Mouse (Mus musculus): Measurements from ENCODE around the gene Galnt10. TPM values are rescaled to one million over a fixed set of nuclear protein-coding genes. Genes with fewer than 3 reads are reported as not detected.
A peak's percentile ranks its signal among the peaks of the same experiment; 100 is the strongest.

Galnt10 gene
- polyA plus RNA-seq, 1 experiment from 2014 or later: 19.7 TPM

DNA sequence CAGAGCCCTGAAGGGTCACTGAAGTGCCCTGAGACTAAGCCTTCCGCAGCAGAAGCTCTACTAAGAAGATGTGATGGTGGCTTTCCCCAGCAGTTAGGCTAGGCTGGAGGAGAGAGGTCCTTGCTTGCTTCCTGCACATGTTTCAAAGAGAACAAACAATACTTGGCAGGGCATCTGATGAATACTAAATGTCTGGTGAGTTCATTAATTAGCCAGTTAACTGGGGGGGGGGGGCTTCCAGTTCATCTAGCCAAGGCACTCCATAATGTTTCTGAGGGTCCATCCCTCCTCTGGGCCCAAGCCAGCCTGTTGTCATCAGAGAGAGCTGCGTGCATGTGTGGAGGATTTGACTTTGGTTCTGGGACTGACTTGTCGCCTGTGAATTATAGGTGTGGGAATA lies 39.6 kb upstream of the Galnt10 start:
- Histone ChIP-seq H3K27ac (replicated peaks; ENCODE audit: low read depth, low read length) (no peak overlapping the region), H3K4me3 (ENCODE audit: low read depth, low read length) (no peak overlapping the region), H3K4me2 (ENCODE audit: low read depth, low read length) (no peak overlapping the region), H3K9ac (ENCODE audit: low read depth, low read length) (no peak overlapping the region), H3K27me3 (replicated peaks; ENCODE audit: control insufficient read depth, insufficient read depth, low read length) (no peaks in the 10 kb centered on the region), H3K4me1 (ENCODE audit: control insufficient read depth, insufficient read depth, low read length) (peaks cover 9% of the 10 kb centered on the region; the same call in 1 of the 2 replicates), H3K9me3 (ENCODE audit: control insufficient read depth, low read length) (no peaks in the 10 kb centered on the region), H3K36me3 (ENCODE audit: control insufficient read depth, insufficient read depth, low read length) (no peaks in the 10 kb centered on the region)
- ATAC-seq (ENCODE audit: low read depth) (no peak), DNase-seq (ENCODE audit: low spot score) (no peak)
- WGBS: 93% methylated on average over 3 of the region's 3 CpGs

DNA sequence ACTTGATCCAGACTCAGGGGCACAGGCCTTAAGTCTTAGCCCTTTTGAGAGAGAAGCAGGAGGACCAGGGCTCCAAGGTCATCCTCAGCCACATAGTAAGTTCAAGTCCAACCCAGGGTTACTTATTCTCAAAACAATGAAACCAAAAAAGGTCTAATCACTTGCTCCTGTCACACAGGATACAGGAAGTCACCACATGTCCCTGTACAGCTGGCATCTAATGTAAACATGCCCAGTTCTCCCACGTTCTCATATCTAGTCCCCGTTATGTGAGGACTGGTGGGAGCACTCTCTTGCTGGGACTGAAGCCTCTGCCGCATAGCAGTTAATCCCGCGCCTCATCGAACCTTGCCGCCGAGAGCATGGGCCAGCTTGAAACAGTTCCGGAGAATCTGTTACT lies 30.7 kb upstream of the Galnt10 start:
- WGBS: 78% methylated on average over 9 of the region's 9 CpGs

DNA sequence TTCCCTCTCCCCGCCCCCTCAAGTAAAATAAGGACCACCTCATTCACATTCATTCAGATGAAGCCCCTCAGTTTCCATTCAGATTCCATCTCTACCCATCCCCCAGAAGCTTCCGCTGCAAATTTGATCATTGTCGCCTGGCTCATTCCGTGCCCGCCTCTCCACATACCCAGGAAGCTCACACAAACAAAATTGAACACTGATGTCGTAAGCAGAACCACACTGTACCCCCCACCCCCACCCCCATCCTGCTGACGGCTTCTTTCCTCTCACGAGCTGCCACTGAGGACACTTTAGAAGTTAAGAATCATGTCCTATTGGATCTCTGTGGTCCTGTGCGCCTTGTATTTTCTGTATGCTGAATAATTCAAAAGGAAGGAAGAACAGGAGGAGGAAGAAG lies 30.0 kb upstream of the Galnt10 start:
- 56% methylated on average over 9 of the region's 9 CpGs for WGBS
- Histone ChIP-seq H3K27ac (replicated peaks; ENCODE audit: low read depth, low read length) (no peak overlapping the region), H3K4me1 (ENCODE audit: control insufficient read depth, insufficient read depth, low read length) (peaks cover 4% of the 10 kb centered on the region; the same call in 1 of the 2 replicates)

More for the DNA sequence above, 30.7 kb upstream of the Galnt10 start:
- Histone ChIP-seq H3K36me3 (ENCODE audit: control insufficient read depth, insufficient read depth, low read length) (no peaks in the 10 kb centered on the region), H3K9me3 (ENCODE audit: control insufficient read depth, low read length) (no peaks in the 10 kb centered on the region), H3K4me1 (ENCODE audit: control insufficient read depth, insufficient read depth, low read length) (peaks cover 4% of the 10 kb centered on the region; the same call in 1 of the 2 replicates), H3K27ac (replicated peaks; ENCODE audit: low read depth, low read length) (no peak overlapping the region), H3K9ac (ENCODE audit: low read depth, low read length) (no peak overlapping the region), H3K4me2 (ENCODE audit: low read depth, low read length) (no peak overlapping the region), H3K4me3 (ENCODE audit: low read depth, low read length) (no peak overlapping the region), H3K27me3 (replicated peaks; ENCODE audit: control insufficient read depth, insufficient read depth, low read length) (no peaks in the 10 kb centered on the region)
- DNase-seq (ENCODE audit: low spot score) (no peak), ATAC-seq (ENCODE audit: low read depth) (no peak)

DNA sequence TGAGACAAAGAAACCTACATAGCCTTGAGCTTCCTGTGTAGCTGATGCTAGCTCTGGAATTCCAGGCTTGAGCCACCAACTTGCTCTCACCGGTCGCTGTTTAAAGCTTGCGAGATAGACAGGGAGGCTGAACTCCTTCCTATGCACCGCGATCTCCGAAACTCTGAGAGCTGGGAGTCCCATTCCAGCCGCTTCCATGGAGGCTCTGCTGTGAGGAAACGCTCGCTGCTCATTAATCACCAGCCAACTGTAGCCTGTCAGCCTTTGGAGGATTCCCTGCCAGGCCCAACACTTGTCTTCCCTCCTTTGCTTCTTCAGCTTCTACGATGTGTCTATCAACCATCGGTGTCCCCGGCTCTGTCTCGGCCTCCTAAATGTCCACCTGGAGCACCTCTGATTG lies 29.4 kb upstream of the Galnt10 start:
- Histone ChIP-seq H3K27me3 (replicated peaks; ENCODE audit: control insufficient read depth, insufficient read depth, low read length) (no peaks in the 10 kb centered on the region), H3K36me3 (ENCODE audit: control insufficient read depth, insufficient read depth, low read length) (no peaks in the 10 kb centered on the region), H3K27ac (replicated peaks; ENCODE audit: low read depth, low read length) (no peak overlapping the region), H3K4me2 (ENCODE audit: low read depth, low read length) (no peak overlapping the region), H3K4me1 (ENCODE audit: control insufficient read depth, insufficient read depth, low read length) (peaks cover 4% of the 10 kb centered on the region; the same call in 1 of the 2 replicates), H3K4me3 (ENCODE audit: low read depth, low read length) (no peak overlapping the region), H3K9ac (ENCODE audit: low read depth, low read length) (no peak overlapping the region), H3K9me3 (ENCODE audit: control insufficient read depth, low read length) (no peaks in the 10 kb centered on the region)
- 72% methylated on average over 13 of the region's 13 CpGs for WGBS
- no peak for DNase-seq (ENCODE audit: low spot score)
- no peak for ATAC-seq (ENCODE audit: low read depth)

More for the DNA sequence above, 30.0 kb upstream of the Galnt10 start:
- Histone ChIP-seq H3K9ac (ENCODE audit: low read depth, low read length) (no peak overlapping the region), H3K4me2 (ENCODE audit: low read depth, low read length) (no peak overlapping the region), H3K9me3 (ENCODE audit: control insufficient read depth, low read length) (no peaks in the 10 kb centered on the region), H3K4me3 (ENCODE audit: low read depth, low read length) (no peak overlapping the region), H3K36me3 (ENCODE audit: control insufficient read depth, insufficient read depth, low read length) (no peaks in the 10 kb centered on the region), H3K27me3 (replicated peaks; ENCODE audit: control insufficient read depth, insufficient read depth, low read length) (no peaks in the 10 kb centered on the region)
- no peak for ATAC-seq (ENCODE audit: low read depth)
- DNase-seq (ENCODE audit: low spot score): no peak

DNA sequence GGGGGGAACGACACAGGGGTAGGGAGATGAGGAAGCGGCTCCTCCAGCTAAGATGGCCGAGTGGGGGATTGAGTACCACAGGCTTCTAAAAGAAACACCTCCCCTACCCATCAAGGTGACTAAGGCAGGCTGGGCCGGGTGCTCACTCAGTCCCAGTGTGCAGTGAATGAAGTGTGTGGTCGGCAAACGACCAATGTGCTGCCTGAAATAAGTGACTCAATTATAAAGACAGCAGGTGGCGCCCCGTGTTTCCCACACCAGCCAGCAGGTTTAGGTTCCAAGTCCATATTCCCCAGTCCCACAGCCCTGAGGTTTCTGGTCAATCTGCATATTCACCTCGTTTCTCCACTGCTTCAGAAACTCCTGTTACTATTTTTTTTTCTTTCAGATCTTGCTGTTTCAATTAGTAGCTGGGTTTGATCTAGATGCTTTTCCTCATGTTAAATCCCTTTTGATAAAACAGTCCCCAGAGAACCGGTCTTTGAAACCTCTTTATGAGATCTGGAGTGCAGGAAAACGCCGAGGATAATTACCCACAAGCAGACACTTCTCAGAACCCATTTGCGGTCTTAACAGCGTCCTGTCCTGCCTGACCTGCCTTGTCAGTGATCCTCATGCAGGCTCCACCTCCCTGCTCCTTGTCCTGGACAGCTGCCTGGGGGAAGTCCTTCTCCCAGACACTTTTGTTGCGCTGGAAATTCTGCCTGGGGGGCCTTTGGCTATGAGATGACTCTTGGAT lies 27.5 kb upstream of the Galnt10 start:
- H3K36me3 ChIP-seq (ENCODE audit: control insufficient read depth, insufficient read depth, low read length): no peaks in the 10 kb centered on the region
- H3K4me2 ChIP-seq (ENCODE audit: low read depth, low read length): no peak overlapping the region
- H3K9me3 ChIP-seq (ENCODE audit: control insufficient read depth, low read length): no peaks in the 10 kb centered on the region
- DNase-seq (ENCODE audit: low spot score) (peak; percentile 69), ATAC-seq (ENCODE audit: low read depth) (peak; percentile 64)
- no peak overlapping the region for H3K4me3 ChIP-seq (ENCODE audit: low read depth, low read length)
- H3K27me3 ChIP-seq (replicated peaks; ENCODE audit: control insufficient read depth, insufficient read depth, low read length): no peaks in the 10 kb centered on the region
- no peak overlapping the region for H3K27ac ChIP-seq (replicated peaks; ENCODE audit: low read depth, low read length)
- H3K4me1 ChIP-seq (ENCODE audit: control insufficient read depth, insufficient read depth, low read length): peaks cover 4% of the 10 kb centered on the region; the same call in 1 of the 2 replicates
- WGBS: 25% methylated on average over 15 of the region's 15 CpGs
- no peak overlapping the region for H3K9ac ChIP-seq (ENCODE audit: low read depth, low read length)

DNA sequence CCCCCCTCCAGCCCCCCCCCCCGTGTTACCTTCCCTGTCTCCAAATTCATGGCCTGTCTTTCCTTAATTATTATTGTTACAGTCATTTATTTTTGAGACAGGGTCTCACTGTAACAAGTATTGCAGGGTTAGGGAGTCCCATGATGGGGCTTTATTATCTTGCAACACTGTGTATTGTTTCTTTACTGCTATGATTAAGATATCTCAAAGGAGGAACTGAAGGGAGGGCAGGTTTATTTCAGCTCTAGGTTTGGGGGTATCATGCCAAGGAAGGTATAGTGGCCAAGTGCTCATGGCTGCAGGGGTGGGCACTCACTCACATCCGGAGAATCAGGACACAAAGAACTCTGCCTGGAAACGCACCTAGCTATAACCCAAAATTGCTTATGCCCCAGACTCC lies 23.8 kb upstream of the Galnt10 start:
- no peak for ATAC-seq (ENCODE audit: low read depth)
- H3K27ac ChIP-seq (replicated peaks; ENCODE audit: low read depth, low read length): no peak overlapping the region
- no peaks in the 10 kb centered on the region for H3K36me3 ChIP-seq (ENCODE audit: control insufficient read depth, insufficient read depth, low read length)
- no peak overlapping the region for H3K4me3 ChIP-seq (ENCODE audit: low read depth, low read length)
- H3K9me3 ChIP-seq (ENCODE audit: control insufficient read depth, low read length): no peaks in the 10 kb centered on the region
- H3K4me2 ChIP-seq (ENCODE audit: low read depth, low read length): no peak overlapping the region
- no peak overlapping the region for H3K9ac ChIP-seq (ENCODE audit: low read depth, low read length)
- peaks cover 18% of the 10 kb centered on the region for H3K4me1 ChIP-seq (ENCODE audit: control insufficient read depth, insufficient read depth, low read length)
- WGBS: 81% methylated on average over 3 of the region's 3 CpGs
- no peaks in the 10 kb centered on the region for H3K27me3 ChIP-seq (replicated peaks; ENCODE audit: control insufficient read depth, insufficient read depth, low read length)
- DNase-seq (ENCODE audit: low spot score): no peak

DNA sequence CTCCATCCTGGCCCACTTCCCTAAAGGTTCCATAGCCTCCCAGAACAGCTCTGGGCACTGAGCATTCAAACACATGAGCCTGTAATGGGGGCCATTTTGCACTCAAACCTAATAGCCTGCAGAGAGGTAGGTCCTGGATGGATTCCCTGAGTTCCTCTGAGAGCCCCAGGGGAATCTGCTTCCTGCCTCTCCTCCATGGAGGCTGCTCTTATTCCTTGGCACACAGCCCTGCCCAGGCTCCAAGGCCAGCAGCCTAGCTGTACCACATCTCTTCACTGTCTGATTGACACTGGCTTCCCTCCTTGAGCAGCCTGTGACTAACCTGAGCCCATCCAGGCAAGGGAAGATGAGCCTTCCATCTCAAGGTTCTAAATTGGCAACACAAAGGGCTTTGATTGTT lies 23.4 kb upstream of the Galnt10 start:
- H3K4me1 ChIP-seq (ENCODE audit: control insufficient read depth, insufficient read depth, low read length): peaks cover 18% of the 10 kb centered on the region
- no peak overlapping the region for H3K4me3 ChIP-seq (ENCODE audit: low read depth, low read length)
- no peak overlapping the region for H3K9ac ChIP-seq (ENCODE audit: low read depth, low read length)
- DNase-seq (ENCODE audit: low spot score): peak; percentile 37
- no peak overlapping the region for H3K4me2 ChIP-seq (ENCODE audit: low read depth, low read length)
- ATAC-seq (ENCODE audit: low read depth): no peak
- H3K36me3 ChIP-seq (ENCODE audit: control insufficient read depth, insufficient read depth, low read length): no peaks in the 10 kb centered on the region
- H3K9me3 ChIP-seq (ENCODE audit: control insufficient read depth, low read length): no peaks in the 10 kb centered on the region
- H3K27ac ChIP-seq (replicated peaks; ENCODE audit: low read depth, low read length): no peak overlapping the region
- no peaks in the 10 kb centered on the region for H3K27me3 ChIP-seq (replicated peaks; ENCODE audit: control insufficient read depth, insufficient read depth, low read length)

DNA sequence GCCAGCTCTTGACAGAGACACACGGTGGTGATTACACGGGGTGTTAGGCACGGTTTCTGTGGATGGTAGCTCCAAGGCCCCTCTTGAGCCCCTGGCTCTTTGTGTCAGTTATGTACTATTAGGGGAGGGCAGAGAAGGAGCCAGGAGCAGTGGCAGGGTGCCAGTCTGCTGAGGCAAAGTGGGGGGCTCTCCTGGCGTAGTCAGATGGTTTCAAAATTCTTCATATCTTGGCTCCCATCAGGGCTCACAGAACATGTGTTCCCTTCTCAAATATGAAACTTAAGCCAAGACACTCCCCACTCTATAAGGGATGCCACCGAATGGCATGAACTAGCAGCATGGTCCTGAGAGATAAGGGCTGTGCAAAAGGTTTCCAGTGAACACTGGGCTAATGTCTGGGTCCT lies 20.8 kb upstream of the Galnt10 start:
- H3K9me3 ChIP-seq (ENCODE audit: control insufficient read depth, low read length): no peaks in the 10 kb centered on the region
- H3K4me1 ChIP-seq (ENCODE audit: control insufficient read depth, insufficient read depth, low read length): peaks cover 17% of the 10 kb centered on the region; the same call in 1 of the 2 replicates
- no peak overlapping the region for H3K4me3 ChIP-seq (ENCODE audit: low read depth, low read length)
- no peaks in the 10 kb centered on the region; the same call in 1 of the 2 replicates for H3K27me3 ChIP-seq (replicated peaks; ENCODE audit: control insufficient read depth, insufficient read depth, low read length)
- no peak overlapping the region for H3K27ac ChIP-seq (replicated peaks; ENCODE audit: low read depth, low read length)
- WGBS: 15% methylated on average over 4 of the region's 5 CpGs
- peak; percentile 88 for DNase-seq (ENCODE audit: low spot score)
- no peak overlapping the region for H3K9ac ChIP-seq (ENCODE audit: low read depth, low read length)
- peak; percentile 78 for ATAC-seq (ENCODE audit: low read depth)
- H3K36me3 ChIP-seq (ENCODE audit: control insufficient read depth, insufficient read depth, low read length): no peaks in the 10 kb centered on the region
- H3K4me2 ChIP-seq (ENCODE audit: low read depth, low read length): no peak overlapping the region

DNA sequence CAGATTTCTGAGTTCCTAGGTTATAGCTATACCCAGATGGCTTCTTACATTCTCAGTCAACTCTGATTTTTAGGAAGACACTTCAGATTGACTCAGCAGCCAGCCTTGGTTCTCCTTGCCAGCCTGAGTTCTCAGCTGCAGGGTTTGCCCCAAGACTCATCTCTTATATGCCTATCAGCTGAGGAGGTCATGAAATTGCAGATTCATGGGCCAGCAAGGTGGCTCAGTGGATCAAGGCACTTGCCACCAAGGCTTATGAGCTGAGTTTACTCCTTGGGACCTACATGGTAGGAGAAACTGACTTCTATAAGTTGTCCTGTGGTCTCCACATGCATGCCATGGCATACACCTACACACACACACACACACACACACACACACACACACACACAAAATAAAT lies 19.8 kb upstream of the Galnt10 start:
- Histone ChIP-seq H3K4me2 (ENCODE audit: low read depth, low read length) (no peak overlapping the region), H3K4me1 (ENCODE audit: control insufficient read depth, insufficient read depth, low read length) (peaks cover 17% of the 10 kb centered on the region; the same call in 1 of the 2 replicates), H3K4me3 (ENCODE audit: low read depth, low read length) (no peak overlapping the region), H3K9me3 (ENCODE audit: control insufficient read depth, low read length) (no peaks in the 10 kb centered on the region), H3K27me3 (replicated peaks; ENCODE audit: control insufficient read depth, insufficient read depth, low read length) (no peaks in the 10 kb centered on the region; the same call in 1 of the 2 replicates), H3K9ac (ENCODE audit: low read depth, low read length) (no peak overlapping the region), H3K36me3 (ENCODE audit: control insufficient read depth, insufficient read depth, low read length) (no peaks in the 10 kb centered on the region), H3K27ac (replicated peaks; ENCODE audit: low read depth, low read length) (no peak overlapping the region)
- no peak for ATAC-seq (ENCODE audit: low read depth)
- DNase-seq (ENCODE audit: low spot score): no peak

Measured in embryonic facial prominence, embryonic 14.5 days (tissue).